In the genomic region with DNA sequence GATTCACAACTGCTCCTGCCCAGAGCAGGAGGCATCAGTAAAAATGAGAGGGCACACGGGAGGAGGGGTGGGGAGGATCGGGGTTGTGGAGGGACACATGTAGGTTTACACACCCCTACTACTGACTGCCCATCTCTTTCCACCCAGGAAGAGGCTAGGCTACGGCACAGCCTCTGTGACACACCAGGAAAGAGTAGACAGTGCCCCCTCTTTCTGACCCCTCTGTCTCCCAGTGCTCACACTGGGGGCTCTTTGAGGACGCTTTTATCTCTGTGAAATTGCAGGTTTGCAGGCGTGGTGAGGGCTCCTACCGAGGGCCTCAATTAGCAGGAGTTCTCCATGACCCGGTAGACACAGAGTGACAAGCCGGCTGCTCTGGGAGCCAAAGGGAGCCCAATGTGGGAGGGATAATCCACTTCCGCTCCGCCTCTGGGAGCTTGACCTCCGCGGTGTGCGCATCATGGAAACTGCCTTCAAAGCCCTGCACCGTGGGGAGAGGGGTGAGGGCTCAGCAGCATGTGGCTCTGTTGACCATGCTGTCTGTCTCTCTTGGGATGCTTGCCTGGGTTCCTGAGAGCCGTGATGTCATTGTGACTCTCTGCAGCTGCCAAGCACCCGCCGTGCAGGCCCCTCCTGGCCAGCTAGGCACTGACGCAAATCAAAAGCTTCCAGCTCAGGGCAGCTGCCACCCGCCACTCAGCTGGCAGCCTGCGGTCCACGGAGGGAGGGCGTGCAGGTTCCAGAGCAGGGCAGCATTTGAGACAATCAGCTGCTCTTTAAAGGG, we compare ENCODE assay signal across 9 mouse cellular contexts.
DNase-seq lines count a peak whose midpoint lies in the region; ATAC-seq and TF ChIP-seq lines count a peak whose summit lies in the region.
"Had no signal": no experiment of that assay in that cellular context is flagged by ENCODE, and none has a peak within 500 bp of the region (broad histone marks: within the 10 kb centered on the region; RNA-seq: fewer than 3 reads in every experiment).

No protein-coding gene starts in this region.

- WGBS in forebrain, embryonic 15.5 days = 2% methylated on average over 22 of the region's 22 CpGs

- peak overlapping the region; percentile 29 for H3K9ac ChIP-seq in forebrain, embryonic 15.5 days (replicated peaks)
- H3K9ac ChIP-seq: liver, embryonic 14.5 days had no signal

- H3K27me3 ChIP-seq in forebrain, embryonic 15.5 days = no peaks in the 10 kb centered on the region

- H3K27ac ChIP-seq in forebrain, embryonic 15.5 days (replicated peaks) = peak overlapping the region; percentile 82
- H3K27ac ChIP-seq in layer of hippocampus, adult 2 months = 0 out of 2 replicates have a peak overlapping the region, but pooled peaks have one; percentile 36
- H3K27ac ChIP-seq: liver, embryonic 14.5 days had no signal

- H3K9me3 ChIP-seq in forebrain, embryonic 15.5 days = no peaks in the 10 kb centered on the region

- ATAC-seq in forebrain, embryonic 15.5 days (replicated peaks) = peak; percentile 71

- DNase-seq in ovary, postnatal 36 days (ENCODE audit: low spot score) = peak; percentile 44
- no peak for DNase-seq in ovary, postnatal 14 days (ENCODE audit: low spot score)
- DNase-seq in heart, postnatal 4 days = peak; percentile 81
- peak; percentile 21 to 30 for DNase-seq in layer of hippocampus, adult 2 months (ENCODE audit: low spot score in 2 of 2)
- DNase-seq in lung, postnatal 10 days = peak; percentile 75
- peak; percentile 54 for DNase-seq in retina, postnatal 7 days (ENCODE audit: low read depth, low spot score)
- no peak for DNase-seq in adipocyte (ENCODE audit: low spot score)

- H3K4me1 ChIP-seq in forebrain, embryonic 15.5 days = peaks cover 25% of the 10 kb centered on the region

- peak overlapping the region; percentile 29 for H3K4me2 ChIP-seq in forebrain, embryonic 15.5 days (replicated peaks)

- no peak for TF ChIP-seq CTCF in layer of hippocampus, adult 2 months (conservative IDR thresholded peaks at IDR 0.05)

- no peak overlapping the region for H3K4me3 ChIP-seq in forebrain, embryonic 15.5 days
- peak overlapping the region; percentile 10; the same call in 1 of the 2 replicates for H3K4me3 ChIP-seq in layer of hippocampus, adult 2 months

- H3K36me3 ChIP-seq in forebrain, embryonic 15.5 days = no peaks in the 10 kb centered on the region

Comparison
In these comparisons a context has a peak if more than half of its experiments do, and no peak if none do; other contexts are left out.
1. DNase-seq: peak in ovary, postnatal 36 days (single experiment), heart, postnatal 4 days (single experiment), layer of hippocampus, adult 2 months (2 of 2), lung, postnatal 10 days (single experiment) and retina, postnatal 7 days (single experiment); none in ovary, postnatal 14 days (single experiment) and adipocyte (single experiment).